Mouse (Mus musculus) left cerebral cortex, adult 11 months (tissue): Measurements from ENCODE around the gene Prss16.

ENCODE experiments used
- DNase-seq: peaks from one replicate; pipeline ENCODE4 v3.0.0; 2022; ENCODE audit warnings: low spot score

Prss16 gene

DNA sequence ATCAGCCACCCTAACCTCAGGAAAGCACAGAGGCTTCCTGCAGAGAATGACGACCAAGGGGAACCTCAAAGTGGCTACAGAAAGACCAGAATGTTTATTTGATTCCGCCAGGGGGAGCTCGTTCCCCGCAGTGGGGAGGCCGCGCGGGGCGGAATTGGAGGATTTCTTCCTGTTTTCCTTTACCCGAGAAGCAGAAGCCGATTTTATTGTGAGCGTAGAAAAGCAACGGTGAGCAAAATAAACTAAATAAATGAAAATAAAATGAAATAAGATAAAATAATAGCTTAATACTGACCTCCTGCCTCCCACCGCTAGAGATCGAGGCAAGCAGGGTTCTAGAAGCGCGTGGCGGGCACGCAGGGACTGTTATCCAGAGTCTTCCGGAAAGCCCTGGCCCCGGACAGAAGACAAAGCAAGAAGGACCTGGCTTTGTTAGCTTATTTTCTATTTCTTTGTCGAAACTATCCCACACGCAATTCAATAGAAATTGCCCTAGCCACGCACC lies 35.3 kb downstream of the Prss16 start:
- peak; percentile 55 for DNase-seq

DNA sequence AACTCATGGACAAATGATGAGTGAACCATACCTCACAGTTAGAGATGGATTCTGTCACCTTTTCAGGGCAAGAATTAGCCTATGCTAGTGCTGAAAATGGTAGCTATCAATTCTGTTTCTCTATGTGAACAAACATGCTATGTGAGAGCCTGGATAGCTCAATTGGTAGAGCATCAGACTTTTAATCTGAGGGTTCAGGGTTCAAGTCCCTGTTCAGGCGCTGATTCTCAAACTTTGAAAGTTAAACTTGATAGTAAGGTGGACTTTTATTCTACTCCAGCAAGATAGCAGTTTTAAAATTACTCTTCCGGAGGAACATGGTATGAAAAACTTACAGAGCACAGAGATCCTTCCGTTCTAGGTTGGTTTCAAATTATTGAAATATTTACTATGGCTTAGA lies 37.9 kb downstream of the Prss16 start:
- no peak for DNase-seq

DNA sequence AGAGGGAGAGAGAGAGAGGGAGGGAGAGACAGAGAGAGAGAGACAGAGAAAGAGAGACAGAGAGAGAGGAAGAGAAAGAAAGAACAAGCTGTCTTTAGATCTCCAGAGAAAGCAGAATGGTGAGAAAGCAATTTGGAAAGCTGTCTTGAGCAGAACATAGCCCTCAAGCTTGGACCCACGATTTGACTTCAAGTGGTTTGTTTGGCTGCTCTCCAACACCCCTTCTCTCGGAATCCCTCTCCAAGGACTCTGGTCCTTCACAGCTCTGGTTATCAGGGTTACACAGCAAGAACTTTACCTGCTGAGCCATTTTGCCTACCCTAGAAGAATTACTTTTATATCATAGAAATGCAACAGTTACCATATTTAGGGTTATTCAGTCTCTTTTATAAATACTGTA lies 39.7 kb downstream of the Prss16 start:
- DNase-seq: no peak

DNA sequence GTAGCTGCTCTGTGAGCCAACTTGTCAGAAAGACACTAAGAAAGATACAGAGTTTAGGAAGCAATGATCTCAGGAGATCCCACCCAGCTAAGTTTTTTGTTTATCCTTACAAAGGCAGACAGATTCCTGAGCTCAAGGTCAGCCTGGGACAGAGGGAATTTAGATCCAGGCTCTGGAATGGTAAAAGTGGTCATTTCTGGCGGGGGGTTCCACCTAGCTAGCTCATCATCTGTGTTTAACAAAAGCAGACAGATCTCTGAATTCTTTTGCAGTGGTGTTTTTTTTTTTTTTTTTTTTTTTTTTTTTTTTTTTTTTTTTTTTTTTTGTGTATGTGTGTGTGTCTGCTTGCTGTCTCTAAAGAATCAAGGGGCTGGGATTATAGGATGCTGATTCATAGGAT lies 40.3 kb downstream of the Prss16 start:
- DNase-seq: no peak
